Mouse (Mus musculus): Measurements from ENCODE around the gene Palld. TPM values are rescaled to one million over a fixed set of nuclear protein-coding genes. Genes with fewer than 3 reads are reported as not detected.

Gene Palld
- polyA plus RNA-seq, 1 experiment: 13.4 TPM

GRCm38 (mm10) chr8:61552755-61553402 lies 349.6 kb downstream of the Palld start:
- no peaks in the 10 kb centered on the region for H3K27me3 ChIP-seq (ENCODE audit: control insufficient read depth, insufficient read depth, low read length)
- H3K27ac ChIP-seq (ENCODE audit: insufficient read depth, low read length): no peak overlapping the region
- 87% methylated on average over 8 of the region's 8 CpGs for WGBS
- no peaks in the 10 kb centered on the region for H3K36me3 ChIP-seq (ENCODE audit: control insufficient read depth, insufficient read depth, low read length)
- H3K4me1 ChIP-seq (ENCODE audit: control insufficient read depth, insufficient read depth, insufficient read length): no peaks in the 10 kb centered on the region; the same call in 1 of the 2 replicates
- DNase-seq (ENCODE audit: low read depth in 1 of 2, low spot score in 2 of 2): no peak
- no peak for TF ChIP-seq POLR2A (IDR thresholded peaks at IDR 0.05; ENCODE audit: low read depth, low read length)
- TF ChIP-seq CTCF (IDR thresholded peaks at IDR 0.05; ENCODE audit: extremely low read depth, insufficient read depth, insufficient read length, insufficient replicate concordance): no peak
- no peak overlapping the region for H3K4me3 ChIP-seq (ENCODE audit: extremely low read depth, insufficient read depth, insufficient read length)

- no peak overlapping the region for H3K4me3 ChIP-seq (ENCODE audit: extremely low read depth, insufficient read depth, insufficient read length)
- H3K27me3 ChIP-seq (ENCODE audit: control insufficient read depth, insufficient read depth, low read length): no peaks in the 10 kb centered on the region
- TF ChIP-seq CTCF (IDR thresholded peaks at IDR 0.05; ENCODE audit: extremely low read depth, insufficient read depth, insufficient read length, insufficient replicate concordance) (no peak), POLR2A (IDR thresholded peaks at IDR 0.05; ENCODE audit: low read depth, low read length) (no peak)
- DNase-seq (ENCODE audit: low read depth in 1 of 2, low spot score in 2 of 2): no peak
- H3K27ac ChIP-seq (ENCODE audit: insufficient read depth, low read length): no peak overlapping the region
- H3K4me1 ChIP-seq (ENCODE audit: control insufficient read depth, insufficient read depth, insufficient read length): no peaks in the 10 kb centered on the region; the same call in 1 of the 2 replicates
- 71% methylated on average over 6 of the region's 6 CpGs for WGBS
- H3K36me3 ChIP-seq (ENCODE audit: control insufficient read depth, insufficient read depth, low read length): no peaks in the 10 kb centered on the region
Measured at GRCm38 (mm10) chr8:61552221-61552620, 350.3 kb downstream of the Palld start.

GRCm38 (mm10) chr8:61550006-61550748 lies 352.3 kb downstream of the Palld start:
- no peaks in the 10 kb centered on the region for H3K36me3 ChIP-seq (ENCODE audit: control insufficient read depth, insufficient read depth, low read length)
- H3K27ac ChIP-seq (ENCODE audit: insufficient read depth, low read length): no peak overlapping the region
- no peaks in the 10 kb centered on the region for H3K27me3 ChIP-seq (ENCODE audit: control insufficient read depth, insufficient read depth, low read length)
- H3K4me1 ChIP-seq (ENCODE audit: control insufficient read depth, insufficient read depth, insufficient read length): no peaks in the 10 kb centered on the region
- no peak for TF ChIP-seq POLR2A (IDR thresholded peaks at IDR 0.05; ENCODE audit: low read depth, low read length)
- TF ChIP-seq CTCF (IDR thresholded peaks at IDR 0.05; ENCODE audit: extremely low read depth, insufficient read depth, insufficient read length, insufficient replicate concordance): no peak
- 93% methylated on average over 27 of the region's 27 CpGs for WGBS
- no peak overlapping the region for H3K4me3 ChIP-seq (ENCODE audit: extremely low read depth, insufficient read depth, insufficient read length)
- no peak for DNase-seq (ENCODE audit: low read depth in 1 of 2, low spot score in 2 of 2)

- H3K27me3 ChIP-seq (ENCODE audit: control insufficient read depth, insufficient read depth, low read length): no peaks in the 10 kb centered on the region
- no peak for TF ChIP-seq POLR2A (IDR thresholded peaks at IDR 0.05; ENCODE audit: low read depth, low read length)
- TF ChIP-seq CTCF (IDR thresholded peaks at IDR 0.05; ENCODE audit: extremely low read depth, insufficient read depth, insufficient read length, insufficient replicate concordance): no peak
- H3K4me1 ChIP-seq (ENCODE audit: control insufficient read depth, insufficient read depth, insufficient read length): no peaks in the 10 kb centered on the region
- no peak overlapping the region for H3K4me3 ChIP-seq (ENCODE audit: extremely low read depth, insufficient read depth, insufficient read length)
- DNase-seq (ENCODE audit: low read depth in 1 of 2, low spot score in 2 of 2): no peak
- 97% methylated on average over 41 of the region's 41 CpGs for WGBS
- no peak overlapping the region for H3K27ac ChIP-seq (ENCODE audit: insufficient read depth, low read length)
- no peaks in the 10 kb centered on the region for H3K36me3 ChIP-seq (ENCODE audit: control insufficient read depth, insufficient read depth, low read length)
Measured at GRCm38 (mm10) chr8:61549585-61549984, 352.9 kb downstream of the Palld start.

GRCm38 (mm10) chr8:61539828-61540500 lies 362.5 kb downstream of the Palld start:
- 54% methylated on average over 7 of the region's 7 CpGs for WGBS
- Histone ChIP-seq H3K4me1 (ENCODE audit: control insufficient read depth, insufficient read depth, insufficient read length) (no peaks in the 10 kb centered on the region), H3K27me3 (ENCODE audit: control insufficient read depth, insufficient read depth, low read length) (no peaks in the 10 kb centered on the region), H3K4me3 (ENCODE audit: extremely low read depth, insufficient read depth, insufficient read length) (no peak overlapping the region), H3K27ac (ENCODE audit: insufficient read depth, low read length) (no peak overlapping the region), H3K36me3 (ENCODE audit: control insufficient read depth, insufficient read depth, low read length) (no peaks in the 10 kb centered on the region)
- DNase-seq (ENCODE audit: low read depth in 1 of 2, low spot score in 2 of 2): peak; percentile 54 to 66
- peak; percentile 97; the same call in 1 of the 2 replicates for TF ChIP-seq CTCF (IDR thresholded peaks at IDR 0.05; ENCODE audit: extremely low read depth, insufficient read depth, insufficient read length, insufficient replicate concordance)
- TF ChIP-seq POLR2A (IDR thresholded peaks at IDR 0.05; ENCODE audit: low read depth, low read length): no peak

- Histone ChIP-seq H3K4me3 (ENCODE audit: extremely low read depth, insufficient read depth, insufficient read length) (no peak overlapping the region), H3K27me3 (ENCODE audit: control insufficient read depth, insufficient read depth, low read length) (no peaks in the 10 kb centered on the region), H3K36me3 (ENCODE audit: control insufficient read depth, insufficient read depth, low read length) (no peaks in the 10 kb centered on the region), H3K4me1 (ENCODE audit: control insufficient read depth, insufficient read depth, insufficient read length) (no peaks in the 10 kb centered on the region), H3K27ac (ENCODE audit: insufficient read depth, low read length) (no peak overlapping the region)
- 83% methylated on average over 5 of the region's 5 CpGs for WGBS
- TF ChIP-seq CTCF (IDR thresholded peaks at IDR 0.05; ENCODE audit: extremely low read depth, insufficient read depth, insufficient read length, insufficient replicate concordance): no peak
- no peak for TF ChIP-seq POLR2A (IDR thresholded peaks at IDR 0.05; ENCODE audit: low read depth, low read length)
- no peak for DNase-seq (ENCODE audit: low read depth in 1 of 2, low spot score in 2 of 2)
Measured at GRCm38 (mm10) chr8:61537471-61537870, 365.0 kb downstream of the Palld start.

Data from spleen, adult 2 months (tissue).